Mouse (Mus musculus): ENCODE data around the gene Cyb5r3. TPM values are rescaled to one million over a fixed set of nuclear protein-coding genes. Genes with fewer than 3 reads are reported as not detected.

Cyb5r3 gene
- polyA plus RNA-seq, 1 experiment from 2014 or later: 164 TPM

- Histone ChIP-seq H3K4me2 (peak overlapping the region; percentile 72), H3K4me3 (ENCODE audit: low read depth, low read length) (peak overlapping the region; percentile 10; the same call in 1 of the 2 replicates), H3K27me3 (ENCODE audit: insufficient read depth, low read length) (no peaks in the 10 kb centered on the region), H3K9me3 (ENCODE audit: low read depth, low read length) (no peaks in the 10 kb centered on the region), H3K9ac (peak overlapping the region; percentile 28; the same call in 1 of the 2 replicates), H3K4me1 (ENCODE audit: insufficient read depth) (peaks cover 34% of the 10 kb centered on the region), H3K27ac (ENCODE audit: low read depth) (peak overlapping the region; percentile 64; the same call in 1 of the 2 replicates), H3K36me3 (ENCODE audit: insufficient read depth) (0 out of 2 replicates have a peak, but pooled peaks cover 3% of the 10 kb centered on the region)
- TF ChIP-seq CTCF (IDR thresholded peaks at IDR 0.05; ENCODE audit: low read depth): no peak
- DNase-seq (no peak), ATAC-seq (ENCODE audit: insufficient read depth) (no peak)
- WGBS: 63% methylated on average over 7 of the region's 7 CpGs
These were observed 3.3 kb downstream of the Cyb5r3 start for GRCm38 (mm10) chr15:83168875-83169771.

GRCm38 (mm10) chr15:83168311-83168710 lies 4.1 kb downstream of the Cyb5r3 start:
- Histone ChIP-seq H3K4me3 (ENCODE audit: low read depth, low read length) (no peak overlapping the region), H3K9ac (no peak overlapping the region), H3K27ac (ENCODE audit: low read depth) (no peak overlapping the region), H3K4me1 (ENCODE audit: insufficient read depth) (peaks cover 34% of the 10 kb centered on the region), H3K36me3 (ENCODE audit: insufficient read depth) (0 out of 2 replicates have a peak, but pooled peaks cover 3% of the 10 kb centered on the region), H3K9me3 (ENCODE audit: low read depth, low read length) (no peaks in the 10 kb centered on the region), H3K27me3 (ENCODE audit: insufficient read depth, low read length) (no peaks in the 10 kb centered on the region), H3K4me2 (no peak overlapping the region)
- ATAC-seq (ENCODE audit: insufficient read depth) (no peak), DNase-seq (no peak)
- TF ChIP-seq CTCF (IDR thresholded peaks at IDR 0.05; ENCODE audit: low read depth): no peak
- 78% methylated on average over 3 of the region's 3 CpGs for WGBS

GRCm38 (mm10) chr15:83167550-83168065 lies 4.8 kb downstream of the Cyb5r3 start:
- Histone ChIP-seq H3K27me3 (ENCODE audit: insufficient read depth, low read length) (no peaks in the 10 kb centered on the region), H3K4me3 (ENCODE audit: low read depth, low read length) (no peak overlapping the region), H3K9me3 (ENCODE audit: low read depth, low read length) (no peaks in the 10 kb centered on the region), H3K4me1 (ENCODE audit: insufficient read depth) (peaks cover 34% of the 10 kb centered on the region), H3K9ac (peak overlapping the region; percentile 29), H3K4me2 (peak overlapping the region; percentile 32; the same call in 1 of the 2 replicates), H3K36me3 (ENCODE audit: insufficient read depth) (0 out of 2 replicates have a peak, but pooled peaks cover 3% of the 10 kb centered on the region), H3K27ac (ENCODE audit: low read depth) (peak overlapping the region; percentile 86)
- 70% methylated on average over 8 of the region's 8 CpGs for WGBS
- ATAC-seq (ENCODE audit: insufficient read depth) (no peak), DNase-seq (no peak)
- no peak for TF ChIP-seq CTCF (IDR thresholded peaks at IDR 0.05; ENCODE audit: low read depth)

GRCm38 (mm10) chr15:83167126-83167525 lies 5.3 kb downstream of the Cyb5r3 start:
- no peak overlapping the region for H3K4me3 ChIP-seq (ENCODE audit: low read depth, low read length)
- no peak for TF ChIP-seq CTCF (IDR thresholded peaks at IDR 0.05; ENCODE audit: low read depth)
- peaks cover 7% of the 10 kb centered on the region for H3K36me3 ChIP-seq (ENCODE audit: insufficient read depth)
- H3K4me2 ChIP-seq: peak overlapping the region; percentile 32; the same call in 1 of the 2 replicates
- DNase-seq (peak; percentile 67), ATAC-seq (ENCODE audit: insufficient read depth) (peak; percentile 42; the same call in 1 of the 2 replicates)
- peak overlapping the region; percentile 86 for H3K27ac ChIP-seq (ENCODE audit: low read depth)
- H3K9ac ChIP-seq: peak overlapping the region; percentile 29
- H3K27me3 ChIP-seq (ENCODE audit: insufficient read depth, low read length): no peaks in the 10 kb centered on the region
- H3K4me1 ChIP-seq (ENCODE audit: insufficient read depth): peaks cover 34% of the 10 kb centered on the region
- 41% methylated on average over 5 of the region's 5 CpGs for WGBS
- H3K9me3 ChIP-seq (ENCODE audit: low read depth, low read length): no peaks in the 10 kb centered on the region

- Histone ChIP-seq H3K27me3 (ENCODE audit: insufficient read depth, low read length) (no peaks in the 10 kb centered on the region), H3K27ac (ENCODE audit: low read depth) (peak overlapping the region; percentile 86), H3K4me2 (0 out of 2 replicates have a peak overlapping the region, but pooled peaks have one; percentile 15), H3K4me1 (ENCODE audit: insufficient read depth) (peaks cover 34% of the 10 kb centered on the region), H3K9ac (peak overlapping the region; percentile 29; the same call in 1 of the 2 replicates), H3K4me3 (ENCODE audit: low read depth, low read length) (no peak overlapping the region), H3K9me3 (ENCODE audit: low read depth, low read length) (no peaks in the 10 kb centered on the region), H3K36me3 (ENCODE audit: insufficient read depth) (peaks cover 12% of the 10 kb centered on the region)
- ATAC-seq (ENCODE audit: insufficient read depth) (no peak), DNase-seq (no peak)
- no peak for TF ChIP-seq CTCF (IDR thresholded peaks at IDR 0.05; ENCODE audit: low read depth)
- WGBS: 60% methylated on average over 3 of the region's 3 CpGs
These were observed 5.8 kb downstream of the Cyb5r3 start for GRCm38 (mm10) chr15:83166642-83167041.

- H3K9ac ChIP-seq: no peak overlapping the region
- H3K4me3 ChIP-seq (ENCODE audit: low read depth, low read length): no peak overlapping the region
- no peak overlapping the region for H3K27ac ChIP-seq (ENCODE audit: low read depth)
- ATAC-seq (ENCODE audit: insufficient read depth) (no peak), DNase-seq (no peak)
- 59% methylated on average over 13 of the region's 13 CpGs for WGBS
- no peaks in the 10 kb centered on the region for H3K27me3 ChIP-seq (ENCODE audit: insufficient read depth, low read length)
- no peak for TF ChIP-seq CTCF (IDR thresholded peaks at IDR 0.05; ENCODE audit: low read depth)
- no peaks in the 10 kb centered on the region for H3K9me3 ChIP-seq (ENCODE audit: low read depth, low read length)
- peaks cover 20% of the 10 kb centered on the region for H3K36me3 ChIP-seq (ENCODE audit: insufficient read depth)
- H3K4me2 ChIP-seq: no peak overlapping the region
- H3K4me1 ChIP-seq (ENCODE audit: insufficient read depth): peaks cover 26% of the 10 kb centered on the region
These were observed 6.7 kb downstream of the Cyb5r3 start for GRCm38 (mm10) chr15:83165526-83166315.
